Mouse (Mus musculus) ES-E14 (cell line): ENCODE measurements at regions not wholly inside any gene's neighbourhood (a gene's known extent, or its start where the extent isn't known, plus 50 kb on each side); places are given as distances from the start of the nearest gene placed in this dataset.

Experiments used
- CHD2 ChIP-seq: IDR thresholded peaks from 2 replicates; pipeline ENCODE4 v1.6.1; 2014; ENCODE audit warnings: mild to moderate bottlenecking, low read depth, low read length, inconsistent platforms
- HCFC1 ChIP-seq: IDR thresholded peaks from 2 replicates; pipeline ENCODE4 v1.6.1; 2012; ENCODE audit warnings: low read length, inconsistent platforms, borderline replicate concordance; ENCODE audit not compliant: insufficient read depth
- ZC3H11A ChIP-seq: IDR thresholded peaks from 2 replicates; pipeline ENCODE4 v1.6.1; 2012; ENCODE audit warnings: low read depth, mild to moderate bottlenecking, inconsistent platforms, low read length, borderline replicate concordance

- TF ChIP-seq ZC3H11A (no peak), CHD2 (no peak), HCFC1 (no peak)
Measured at GRCm38 (mm10) chr1:151265590-151265989, 55.7 kb downstream of the Gm47996 start.
